Mouse (Mus musculus) hindbrain, postnatal 0 days (tissue): Measurements from ENCODE around the gene Stmn3. TPM values are rescaled to one million over a fixed set of nuclear protein-coding genes. Genes with fewer than 3 reads are reported as not detected.

Source experiments
- ATAC-seq: fragments of 200-750 bp; cut with Nextera tagmentation; 2 replicates; pipeline ENCODE4 v1.8.0; 2017; ENCODE audit warnings: mild to moderate bottlenecking, moderate TSS enrichment, moderate library complexity
- DNase-seq: peaks from one replicate; pipeline ENCODE4 v3.0.0-alpha.2; 2015; ENCODE audit warnings: low spot score
- H3K27ac ChIP-seq: fragments of 300-500 bp; sonication (generic); 2 replicates; pipeline ENCODE4 v1.5.1; 2014; ENCODE audit warnings: mild to moderate bottlenecking
- H3K27me3 ChIP-seq: fragments of 300-500 bp; sonication (generic); 2 replicates; pipeline ENCODE4 v1.6.1; 2014; ENCODE audit warnings: low read length, mixed read lengths; ENCODE audit not compliant: insufficient read depth
- H3K36me3 ChIP-seq: fragments of 300-500 bp; sonication (generic); 2 replicates; pipeline ENCODE4 v1.6.1; 2014; ENCODE audit warnings: low read length, mixed read lengths; ENCODE audit not compliant: insufficient read depth
- H3K4me1 ChIP-seq: fragments of 300-500 bp; sonication (generic); 2 replicates; pipeline ENCODE4 v1.6.1; 2014; ENCODE audit warnings: antibody characterized with exemption, low read length, mixed read lengths; ENCODE audit not compliant: insufficient read depth
- H3K4me2 ChIP-seq: fragments of 300-500 bp; sonication (generic); 2 replicates; pipeline ENCODE4 v1.6.1; 2014; ENCODE audit warnings: low read depth, mild to moderate bottlenecking, low read length, moderate library complexity, mixed read lengths
- H3K4me3 ChIP-seq: fragments of 300-500 bp; sonication (generic); 2 replicates; pipeline ENCODE4 v1.5.1; 2014; ENCODE audit warnings: low read length
- H3K9ac ChIP-seq: fragments of 300-500 bp; sonication (generic); replicated peaks from 2 replicates; pipeline ENCODE4 v1.6.1; 2014; ENCODE audit warnings: mild to moderate bottlenecking, low read length, moderate library complexity, mixed read lengths
- H3K9me3 ChIP-seq: fragments of 300-500 bp; sonication (generic); 2 replicates; pipeline ENCODE4 v1.6.1; 2016; ENCODE audit warnings: low read length, mixed read lengths
- CTCF ChIP-seq: IDR thresholded peaks from 2 replicates; pipeline ENCODE4 v1.5.1; 2016; ENCODE audit warnings: antibody characterized with exemption, control low read depth, low read depth
- WGBS: fragments of 180-500 bp; shearing (Covaris S2); extraction: QIAGEN DNeasy Blood & Tissue Kit; methylation state at CpG from one replicate; pipeline ENCODE4 v1.1.7; 2014; 5-methylcytosine and 5-hydroxymethylcytosine counted together
- polyA plus RNA-seq: library from polyadenylated mRNA; unstranded; fragments of >200 nt; fragmentation: Nextera tagmentation; extraction: Ambion mirVana; gene quantifications from 2 replicates; pipeline ENCODE4 v1.2.1, GENCODE M21; 2015
- total RNA-seq: library from RNA; depleted of rRNA; stranded (reverse); fragments of >200 nt; gene quantifications from 2 replicates; pipeline ENCODE4 v1.2.3, GENCODE M21; 2014

Stmn3 gene
- total and polyA plus RNA-seq, 2 experiments from 2014 or later, result 1,263 to 1,824 TPM

- no peaks in the 10 kb centered on the region; the same call in 1 of the 2 replicates for H3K4me1 ChIP-seq
Measured at GRCm38 (mm10) chr2:181287338-181287957, 26.9 kb downstream of the Stmn3 start.

GRCm38 (mm10) chr2:181286629-181287337, 27.5 kb downstream of the Stmn3 start:
- no peak for TF ChIP-seq CTCF
- H3K4me1 ChIP-seq, result no peaks in the 10 kb centered on the region; the same call in 1 of the 2 replicates
- H3K9me3 ChIP-seq, result no peaks in the 10 kb centered on the region
- H3K4me2 ChIP-seq, result peak overlapping the region; percentile 62
- WGBS, result 55% methylated on average over 6 of the region's 6 CpGs
- peak overlapping the region; percentile 55 for H3K4me3 ChIP-seq
- peak overlapping the region; percentile 64 for H3K9ac ChIP-seq
- DNase-seq (no peak), ATAC-seq (no peak)
- H3K27ac ChIP-seq, result peak overlapping the region; percentile 91
- no peaks in the 10 kb centered on the region for H3K36me3 ChIP-seq
- H3K27me3 ChIP-seq, result no peaks in the 10 kb centered on the region

More at GRCm38 (mm10) chr2:181287338-181287957, 26.9 kb downstream of the Stmn3 start:
- DNase-seq (peak; percentile 90), ATAC-seq (peak; percentile 91)
- under 1% methylated on average over 41 of the region's 71 CpGs for WGBS
- peak overlapping the region; percentile 55 for H3K4me3 ChIP-seq
- no peaks in the 10 kb centered on the region for H3K27me3 ChIP-seq
- H3K9me3 ChIP-seq, result no peaks in the 10 kb centered on the region
- TF ChIP-seq CTCF, result no peak
- peak overlapping the region; percentile 91 for H3K27ac ChIP-seq
- peak overlapping the region; percentile 64 for H3K9ac ChIP-seq
- H3K36me3 ChIP-seq, result no peaks in the 10 kb centered on the region
- H3K4me2 ChIP-seq, result peak overlapping the region; percentile 62

GRCm38 (mm10) chr2:181279968-181280367, 34.3 kb downstream of the Stmn3 start:
- H3K36me3 ChIP-seq, result peaks cover 11% of the 10 kb centered on the region

GRCm38 (mm10) chr2:181277866-181278265, 36.4 kb downstream of the Stmn3 start:
- Histone ChIP-seq H3K4me1 (no peaks in the 10 kb centered on the region), H3K27me3 (no peaks in the 10 kb centered on the region), H3K4me2 (no peak overlapping the region), H3K9me3 (no peaks in the 10 kb centered on the region), H3K36me3 (peaks cover 17% of the 10 kb centered on the region), H3K9ac (no peak overlapping the region), H3K27ac (no peak overlapping the region), H3K4me3 (no peak overlapping the region)
- WGBS, result 88% methylated on average over 3 of the region's 3 CpGs
- DNase-seq (no peak), ATAC-seq (no peak)
- no peak for TF ChIP-seq CTCF

More at GRCm38 (mm10) chr2:181279968-181280367, 34.3 kb downstream of the Stmn3 start:
- 42% methylated on average over 1 of the region's 1 CpGs for WGBS
- Histone ChIP-seq H3K9me3 (no peaks in the 10 kb centered on the region), H3K4me3 (no peak overlapping the region), H3K4me2 (no peak overlapping the region), H3K27ac (no peak overlapping the region), H3K4me1 (no peaks in the 10 kb centered on the region), H3K27me3 (no peaks in the 10 kb centered on the region), H3K9ac (no peak overlapping the region)
- ATAC-seq (no peak), DNase-seq (no peak)
- no peak for TF ChIP-seq CTCF

GRCm38 (mm10) chr2:181276766-181277165, 37.5 kb downstream of the Stmn3 start:
- 75% methylated on average over 1 of the region's 1 CpGs for WGBS
- no peak overlapping the region for H3K4me3 ChIP-seq
- H3K9ac ChIP-seq, result no peak overlapping the region
- no peak overlapping the region for H3K4me2 ChIP-seq
- no peaks in the 10 kb centered on the region for H3K9me3 ChIP-seq
- no peak overlapping the region for H3K27ac ChIP-seq
- no peak for DNase-seq
- no peaks in the 10 kb centered on the region for H3K4me1 ChIP-seq
- peaks cover 19% of the 10 kb centered on the region for H3K36me3 ChIP-seq
- no peaks in the 10 kb centered on the region for H3K27me3 ChIP-seq
- TF ChIP-seq CTCF, result no peak
- no peak for ATAC-seq

GRCm38 (mm10) chr2:181274639-181275038, 39.7 kb downstream of the Stmn3 start:
- Histone ChIP-seq H3K4me3 (no peak overlapping the region), H3K9ac (no peak overlapping the region), H3K27me3 (no peaks in the 10 kb centered on the region), H3K36me3 (peaks cover 25% of the 10 kb centered on the region), H3K4me2 (no peak overlapping the region), H3K27ac (no peak overlapping the region), H3K9me3 (no peaks in the 10 kb centered on the region), H3K4me1 (no peaks in the 10 kb centered on the region)
- WGBS, result 60% methylated on average over 4 of the region's 4 CpGs
- DNase-seq (no peak), ATAC-seq (no peak)
- no peak for TF ChIP-seq CTCF

GRCm38 (mm10) chr2:181273829-181274228, 40.5 kb downstream of the Stmn3 start:
- no peaks in the 10 kb centered on the region for H3K9me3 ChIP-seq
- H3K27ac ChIP-seq, result no peak overlapping the region
- ATAC-seq (no peak), DNase-seq (no peak)
- H3K4me1 ChIP-seq, result no peaks in the 10 kb centered on the region
- no peak overlapping the region for H3K9ac ChIP-seq
- 97% methylated on average over 2 of the region's 2 CpGs for WGBS
- H3K4me2 ChIP-seq, result no peak overlapping the region
- peaks cover 25% of the 10 kb centered on the region for H3K36me3 ChIP-seq
- H3K27me3 ChIP-seq, result no peaks in the 10 kb centered on the region
- no peak overlapping the region for H3K4me3 ChIP-seq
- no peak for TF ChIP-seq CTCF
